Mouse (Mus musculus) CH12.LX (cell line): ENCODE measurements around the gene Bpifc.

Experiments used
- CTCF ChIP-seq, 2 experiments: IDR thresholded peaks in 1 of 2; conservative IDR thresholded peaks in 1 of 2; 2 replicates each; pipeline ENCODE4 v1.5.1; 2011 to 2012; ENCODE audit warnings: low read depth in 2 of 2, low read length in 2 of 2, improper control_type of control experiment in 1 of 2, inconsistent platforms in 1 of 2, mild to moderate bottlenecking in 1 of 2, moderate library complexity in 1 of 2
- ELF1 ChIP-seq: IDR thresholded peaks from 2 replicates; pipeline ENCODE4 v1.6.1; 2014; ENCODE audit warnings: low read depth, mild to moderate bottlenecking, inconsistent platforms, low read length, improper control_type of control experiment
- JUN ChIP-seq: IDR thresholded peaks from 2 replicates; pipeline ENCODE4 v1.6.1; 2011; ENCODE audit warnings: low read depth, mild to moderate bottlenecking, low read length, improper control_type of control experiment, moderate library complexity; ENCODE audit not compliant: insufficient read depth
- KAT2A ChIP-seq: IDR thresholded peaks from 2 replicates; pipeline ENCODE4 v1.6.1; 2012; ENCODE audit warnings: low read length, improper control_type of control experiment, inconsistent platforms; ENCODE audit not compliant: insufficient replicate concordance
- MAX ChIP-seq: IDR thresholded peaks from 2 replicates; pipeline ENCODE4 v1.6.1; 2011; ENCODE audit warnings: low read length, improper control_type of control experiment
- MEF2A ChIP-seq: IDR thresholded peaks from 2 replicates; pipeline ENCODE4 v1.6.1; 2014; ENCODE audit warnings: low read depth, mild to moderate bottlenecking, inconsistent platforms, low read length, improper control_type of control experiment, borderline replicate concordance
- PAX5 ChIP-seq: IDR thresholded peaks from 2 replicates; pipeline ENCODE4 v1.6.1; 2012; ENCODE audit warnings: low read length, inconsistent platforms, mixed read lengths
- POLR2A ChIP-seq: IDR thresholded peaks from 2 replicates; pipeline ENCODE4 v1.6.1; 2011; ENCODE audit warnings: low read depth, mild to moderate bottlenecking, improper control_type of control experiment, low read length
- TCF12 ChIP-seq: IDR thresholded peaks from 2 replicates; pipeline ENCODE4 v1.6.1; 2014; ENCODE audit warnings: low read depth, mild to moderate bottlenecking, inconsistent platforms, low read length, improper control_type of control experiment

- TF ChIP-seq JUN (no peak), MAX (no peak), CTCF (conservative IDR thresholded peaks at IDR 0.05 in 1 of 2, IDR thresholded peaks at IDR 0.05 in 1 of 2; ENCODE audit: low read depth in 2 of 2, low read length in 2 of 2) (peak; percentile 62 to 85), ELF1 (no peak), POLR2A (no peak), TCF12 (no peak), KAT2A (no peak), PAX5 (no peak), MEF2A (no peak)
Observed at GRCm38 (mm10) chr10:85968157-85968634, 43.5 kb downstream of the Bpifc start.
